Mouse (Mus musculus) hindbrain, embryonic 16.5 days (tissue): ENCODE measurements around the gene Nedd4. TPM values are rescaled to one million over a fixed set of nuclear protein-coding genes. Genes with fewer than 3 reads are reported as not detected.

Experiments used
- ATAC-seq: fragments of 200-750 bp; cut with Nextera tagmentation; 2 replicates; pipeline ENCODE4 v1.8.0; 2017; ENCODE audit warnings: moderate TSS enrichment, moderate library complexity
- H3K27ac ChIP-seq: fragments of 300-500 bp; sonication (generic); 2 replicates; pipeline ENCODE4 v1.5.1; 2014; ENCODE audit warnings: low read depth, mild to moderate bottlenecking, control low read depth, low read length, moderate library complexity
- H3K27me3 ChIP-seq: fragments of 300-500 bp; sonication (generic); replicated peaks from 2 replicates; pipeline ENCODE4 v1.6.1; 2014; ENCODE audit warnings: low read length; ENCODE audit not compliant: control insufficient read depth, insufficient read depth
- H3K36me3 ChIP-seq: fragments of 300-500 bp; sonication (generic); 2 replicates; pipeline ENCODE4 v1.6.1; 2014; ENCODE audit warnings: mild to moderate bottlenecking, low read length, moderate library complexity, mixed read lengths; ENCODE audit not compliant: control insufficient read depth, insufficient read depth
- H3K4me1 ChIP-seq: fragments of 300-500 bp; sonication (generic); 2 replicates; pipeline ENCODE4 v1.6.1; 2014; ENCODE audit warnings: low read depth, low read length; ENCODE audit not compliant: control insufficient read depth, insufficient read depth
- H3K4me2 ChIP-seq: fragments of 300-500 bp; sonication (generic); 2 replicates; pipeline ENCODE4 v1.6.1; 2014; ENCODE audit warnings: mild to moderate bottlenecking, low read length, control low read depth, moderate library complexity
- H3K4me3 ChIP-seq: fragments of 300-500 bp; sonication (generic); 2 replicates; pipeline ENCODE4 v1.5.1; 2014; ENCODE audit warnings: mild to moderate bottlenecking, low read length, control low read depth, moderate library complexity
- H3K9ac ChIP-seq: fragments of 300-500 bp; sonication (generic); 2 replicates; pipeline ENCODE4 v1.6.1; 2014; ENCODE audit warnings: low read depth, mild to moderate bottlenecking, control low read depth, low read length, moderate library complexity
- H3K9me3 ChIP-seq: fragments of 300-500 bp; sonication (generic); 2 replicates; pipeline ENCODE4 v1.6.1; 2014; ENCODE audit warnings: mild to moderate bottlenecking, low read length, moderate library complexity; ENCODE audit not compliant: control insufficient read depth
- WGBS: fragments of 180-500 bp; shearing (Covaris S2); extraction: QIAGEN DNeasy Blood & Tissue Kit; methylation state at CpG from one replicate; pipeline ENCODE4 v1.1.7; 2014; 5-methylcytosine and 5-hydroxymethylcytosine counted together
- polyA plus RNA-seq: library from polyadenylated mRNA; unstranded; fragments of >200 nt; fragmentation: Nextera tagmentation; extraction: Ambion mirVana; gene quantifications from 2 replicates; pipeline ENCODE4 v1.2.1, GENCODE M21; 2015

Gene Nedd4
- polyA plus RNA-seq = 377 and 405 TPM in 2 replicates

DNA sequence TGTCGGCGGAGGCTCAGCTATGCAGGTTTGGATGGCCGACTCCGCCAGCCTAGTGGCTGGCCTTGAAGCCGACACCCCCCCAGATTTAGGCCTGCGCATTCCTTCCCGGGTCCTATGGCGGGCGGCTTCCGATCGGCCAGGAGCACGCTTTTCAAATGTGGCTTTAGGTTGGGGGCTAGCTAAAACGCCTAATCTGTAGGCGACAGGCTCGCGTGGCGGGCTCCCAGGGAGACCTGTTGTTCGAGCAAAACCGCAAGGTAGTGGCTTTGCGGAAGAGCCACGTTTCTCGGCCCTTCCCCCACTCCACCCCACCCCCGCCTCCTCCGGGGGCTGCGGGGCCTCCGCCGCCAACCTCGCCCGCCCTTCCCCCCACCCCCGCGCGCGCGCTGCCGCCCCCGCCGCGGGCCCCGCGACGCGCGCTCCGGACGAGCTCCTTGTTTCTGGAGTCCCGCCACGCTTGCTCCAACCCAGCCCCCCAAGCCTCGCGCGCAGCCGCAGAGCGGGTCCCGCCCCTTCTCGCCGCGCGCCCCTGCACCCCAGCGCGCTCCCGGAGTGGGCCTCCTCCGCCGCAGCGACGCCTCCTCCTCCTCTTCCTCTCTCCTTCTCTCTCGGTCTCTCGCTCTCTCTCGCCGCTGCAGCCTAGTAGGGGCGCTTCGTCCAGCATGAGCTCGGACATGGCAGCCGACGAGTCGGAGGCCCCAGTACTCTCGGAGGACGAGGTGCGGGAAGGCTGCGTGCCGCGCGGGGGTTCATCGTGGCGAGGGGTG lies at the start of gene Nedd4:
TSS of gene Nedd4 (plus strand) at position 452 of the 767 bp plus-strand sequence.
- peak; percentile 91 for ATAC-seq
- peaks cover 28% of the 10 kb centered on the region for H3K4me1 ChIP-seq
- H3K4me2 ChIP-seq = peak within 1 kb of the TSS; percentile 76
- peak within 1 kb of the TSS; percentile 98 for H3K4me3 ChIP-seq
- WGBS = under 1% methylated on average over 73 of the region's 83 CpGs
- H3K27ac ChIP-seq = peak within 1 kb of the TSS; percentile 100
- peak within 1 kb of the TSS; percentile 99 for H3K9ac ChIP-seq
- no peaks in the 10 kb centered on the region for H3K9me3 ChIP-seq
- no peaks in the 10 kb centered on the region for H3K27me3 ChIP-seq
- peaks cover 5% of the 10 kb centered on the region for H3K36me3 ChIP-seq

DNA sequence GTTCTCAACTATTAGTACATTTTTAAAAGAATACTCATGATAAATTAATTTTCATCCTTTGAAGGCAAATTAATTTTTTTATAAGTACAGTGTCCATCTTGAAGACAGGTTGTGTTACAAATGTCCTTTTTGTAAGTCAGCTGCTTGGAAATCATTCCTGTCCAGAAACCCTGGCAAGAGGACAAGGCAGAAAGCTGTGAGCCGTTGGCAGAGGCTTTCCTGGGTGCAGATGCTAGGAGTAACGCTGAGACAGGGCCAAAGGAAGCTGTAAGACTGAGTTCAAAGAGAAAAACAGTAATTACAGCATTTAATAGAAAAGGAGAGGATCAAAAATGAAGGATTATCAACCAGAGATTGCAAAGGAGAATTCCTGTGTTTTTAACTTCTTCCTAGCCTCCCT lies 48.3 kb upstream of the Nedd4 start:
- Histone ChIP-seq H3K4me2 (no peak overlapping the region), H3K27ac (no peak overlapping the region), H3K4me3 (no peak overlapping the region), H3K36me3 (peaks cover 23% of the 10 kb centered on the region), H3K4me1 (no peaks in the 10 kb centered on the region), H3K9ac (no peak overlapping the region), H3K27me3 (no peaks in the 10 kb centered on the region), H3K9me3 (no peaks in the 10 kb centered on the region)
- WGBS = 55% methylated on average over 2 of the region's 2 CpGs
- ATAC-seq = no peak

GRCm38 (mm10) chr9:72614786-72615480 lies 47.2 kb upstream of the Nedd4 start:
- 65% methylated on average over 6 of the region's 6 CpGs for WGBS
- Histone ChIP-seq H3K4me3 (no peak overlapping the region), H3K4me1 (no peaks in the 10 kb centered on the region), H3K9ac (no peak overlapping the region), H3K4me2 (no peak overlapping the region), H3K9me3 (no peaks in the 10 kb centered on the region), H3K27ac (0 out of 2 replicates have a peak overlapping the region, but pooled peaks have one; percentile 20), H3K36me3 (peaks cover 24% of the 10 kb centered on the region), H3K27me3 (no peaks in the 10 kb centered on the region)
- ATAC-seq = no peak

DNA sequence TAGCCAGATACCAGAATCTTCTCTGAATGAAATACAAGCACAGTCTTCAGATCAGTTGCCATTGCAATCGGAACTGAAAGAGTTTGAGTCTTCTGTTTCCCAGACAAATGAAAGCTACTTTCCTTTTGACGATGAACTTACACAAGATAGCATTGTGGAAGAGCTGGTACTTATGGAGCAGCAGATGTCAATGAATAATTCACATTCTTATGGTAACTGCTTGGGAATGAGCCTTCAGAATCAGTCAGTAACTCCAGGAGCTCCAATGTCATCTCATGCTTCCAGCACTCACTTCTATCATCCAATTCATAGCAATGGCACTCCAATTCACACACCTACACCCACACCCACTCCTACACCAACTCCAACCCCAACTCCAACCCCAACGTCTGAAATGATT lies 44.1 kb upstream of the Nedd4 start:
- peaks cover 24% of the 10 kb centered on the region for H3K36me3 ChIP-seq
- H3K9me3 ChIP-seq = no peaks in the 10 kb centered on the region
- 87% methylated on average over 3 of the region's 3 CpGs for WGBS
- ATAC-seq = no peak
- no peak overlapping the region for H3K4me3 ChIP-seq
- H3K4me2 ChIP-seq = no peak overlapping the region
- no peak overlapping the region for H3K27ac ChIP-seq
- H3K9ac ChIP-seq = no peak overlapping the region
- no peaks in the 10 kb centered on the region for H3K27me3 ChIP-seq
- H3K4me1 ChIP-seq = no peaks in the 10 kb centered on the region

DNA sequence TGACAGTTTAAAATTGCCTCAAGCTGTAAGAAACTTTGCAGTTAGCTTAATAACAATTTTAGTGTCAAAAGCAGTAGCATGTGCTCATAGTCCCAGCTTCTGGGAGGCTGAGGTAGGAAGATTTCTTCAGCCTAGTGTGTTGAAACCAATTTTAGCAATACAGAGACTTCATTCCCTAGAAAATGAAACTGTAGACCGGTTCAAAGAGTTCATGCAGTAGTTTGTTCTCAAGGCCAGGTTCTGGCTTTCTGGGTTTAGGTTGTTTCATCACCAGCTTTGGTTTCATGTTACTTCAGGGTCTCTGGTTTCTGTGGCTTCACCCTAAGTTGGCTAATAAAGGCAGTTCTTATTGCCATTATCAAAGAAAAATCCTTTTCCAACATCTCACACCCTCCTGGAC lies 38.5 kb upstream of the Nedd4 start:
- H3K27ac ChIP-seq = no peak overlapping the region
- H3K9ac ChIP-seq = no peak overlapping the region
- no peaks in the 10 kb centered on the region for H3K27me3 ChIP-seq
- no peak for ATAC-seq
- H3K36me3 ChIP-seq = peaks cover 7% of the 10 kb centered on the region
- no peak overlapping the region for H3K4me3 ChIP-seq
- WGBS = 90% methylated on average over 1 of the region's 1 CpGs
- H3K4me2 ChIP-seq = no peak overlapping the region
- peaks cover 8% of the 10 kb centered on the region for H3K4me1 ChIP-seq
- no peaks in the 10 kb centered on the region for H3K9me3 ChIP-seq

GRCm38 (mm10) chr9:72627598-72627997 lies 34.5 kb upstream of the Nedd4 start:
- WGBS = 34% methylated on average over 1 of the region's 1 CpGs
- H3K4me1 ChIP-seq = peaks cover 9% of the 10 kb centered on the region

GRCm38 (mm10) chr9:72628591-72628990 lies 33.6 kb upstream of the Nedd4 start:
- H3K27ac ChIP-seq = no peak overlapping the region
- no peaks in the 10 kb centered on the region for H3K27me3 ChIP-seq
- no peaks in the 10 kb centered on the region for H3K36me3 ChIP-seq
- no peaks in the 10 kb centered on the region for H3K9me3 ChIP-seq
- WGBS = 18% methylated on average over 2 of the region's 2 CpGs
- ATAC-seq = no peak
- no peak overlapping the region for H3K4me2 ChIP-seq
- H3K9ac ChIP-seq = no peak overlapping the region
- peaks cover 9% of the 10 kb centered on the region for H3K4me1 ChIP-seq
- H3K4me3 ChIP-seq = no peak overlapping the region

More at GRCm38 (mm10) chr9:72627598-72627997, 34.5 kb upstream of the Nedd4 start:
- Histone ChIP-seq H3K4me2 (no peak overlapping the region), H3K9ac (no peak overlapping the region), H3K27me3 (no peaks in the 10 kb centered on the region), H3K27ac (no peak overlapping the region), H3K4me3 (no peak overlapping the region), H3K36me3 (no peaks in the 10 kb centered on the region), H3K9me3 (no peaks in the 10 kb centered on the region)
- ATAC-seq = 0 out of 2 replicates have a peak, but pooled peaks have one; percentile 17

DNA sequence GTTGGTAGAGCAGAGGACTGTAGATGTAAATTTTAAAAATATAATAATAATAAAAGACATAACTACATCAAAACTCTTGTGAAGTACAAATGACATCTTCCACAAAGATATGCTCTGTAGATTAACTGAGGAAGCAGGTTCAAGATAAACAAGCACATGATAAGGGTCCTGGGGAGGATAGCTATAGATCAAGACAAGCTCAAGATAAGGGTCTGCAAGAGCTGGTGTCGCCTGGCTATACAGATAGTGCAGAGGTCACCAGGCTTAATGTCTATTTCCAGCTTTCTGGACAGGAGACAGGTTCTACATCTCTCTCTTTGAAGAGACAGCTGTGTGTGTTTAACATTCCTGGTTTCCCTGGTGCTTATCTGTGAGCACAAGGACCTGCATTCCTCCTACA lies 29.9 kb upstream of the Nedd4 start:
- Histone ChIP-seq H3K36me3 (no peaks in the 10 kb centered on the region), H3K27me3 (no peaks in the 10 kb centered on the region), H3K27ac (no peak overlapping the region), H3K9me3 (no peaks in the 10 kb centered on the region), H3K4me1 (peaks cover 9% of the 10 kb centered on the region), H3K4me2 (no peak overlapping the region), H3K9ac (no peak overlapping the region), H3K4me3 (no peak overlapping the region)
- 63% methylated on average over 1 of the region's 1 CpGs for WGBS
- no peak for ATAC-seq

DNA sequence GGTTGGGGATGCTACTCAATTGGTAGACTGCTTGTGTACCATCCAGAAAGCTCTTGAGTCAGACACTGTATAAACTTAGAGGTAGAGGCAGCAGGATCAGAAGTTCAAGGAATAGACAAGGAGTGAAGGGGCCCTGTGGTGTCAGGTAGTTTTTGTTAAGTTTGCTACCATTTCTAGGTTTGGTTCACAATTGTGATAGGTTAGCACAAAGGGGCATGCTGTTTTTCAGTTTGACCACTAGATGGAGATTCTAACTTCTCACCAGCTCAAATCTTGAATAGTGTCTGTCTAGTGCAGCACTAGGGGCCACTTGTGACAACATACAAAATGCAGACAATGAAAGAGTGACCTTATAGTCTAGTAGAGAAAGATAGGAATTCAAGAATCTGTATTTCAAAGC lies 27.0 kb upstream of the Nedd4 start:
- Histone ChIP-seq H3K4me3 (no peak overlapping the region), H3K9me3 (no peaks in the 10 kb centered on the region), H3K27me3 (no peaks in the 10 kb centered on the region), H3K4me2 (no peak overlapping the region), H3K27ac (no peak overlapping the region), H3K9ac (no peak overlapping the region), H3K36me3 (no peaks in the 10 kb centered on the region), H3K4me1 (peaks cover 7% of the 10 kb centered on the region)
- ATAC-seq = no peak
